Mouse (Mus musculus): ENCODE measurements around the gene Cln3.

The Cln3 gene

GRCm38 (mm10) chr7:126585717-126586116, at the start of gene Cln3:
Gene Cln3 (minus strand): TSS chr7:126585817.
- no peak for TF ChIP-seq GATA4 (IDR thresholded peaks at IDR 0.05; ENCODE audit: insufficient replicate concordance, low read length)

- no peak for TF ChIP-seq GATA4 (IDR thresholded peaks at IDR 0.05; ENCODE audit: insufficient replicate concordance, low read length)
Measured at GRCm38 (mm10) chr7:126635375-126635774, 49.8 kb upstream of the Cln3 start.

GRCm38 (mm10) chr7:126632478-126632877, 46.9 kb upstream of the Cln3 start:
- TF ChIP-seq GATA4 (IDR thresholded peaks at IDR 0.05; ENCODE audit: insufficient replicate concordance, low read length) = no peak

- TF ChIP-seq GATA4 (IDR thresholded peaks at IDR 0.05; ENCODE audit: insufficient replicate concordance, low read length) = no peak
Measured at GRCm38 (mm10) chr7:126630824-126631518, 45.4 kb upstream of the Cln3 start, which contains the start of gene Nupr1. Gene Nupr1 (minus strand): TSS chr7:126630861.

GRCm38 (mm10) chr7:126629915-126630314, 44.3 kb upstream of the Cln3 start:
- no peak for TF ChIP-seq GATA4 (IDR thresholded peaks at IDR 0.05; ENCODE audit: insufficient replicate concordance, low read length)

- TF ChIP-seq GATA4 (IDR thresholded peaks at IDR 0.05; ENCODE audit: insufficient replicate concordance, low read length) = no peak
Measured at GRCm38 (mm10) chr7:126628111-126628510, 42.5 kb upstream of the Cln3 start.

- TF ChIP-seq GATA4 (IDR thresholded peaks at IDR 0.05; ENCODE audit: insufficient replicate concordance, low read length) = no peak
Measured at GRCm38 (mm10) chr7:126625807-126626600, 40.4 kb upstream of the Cln3 start.

- TF ChIP-seq GATA4 (IDR thresholded peaks at IDR 0.05; ENCODE audit: insufficient replicate concordance, low read length) = no peak
Measured at GRCm38 (mm10) chr7:126625369-126625768, 39.8 kb upstream of the Cln3 start.

- TF ChIP-seq GATA4 (IDR thresholded peaks at IDR 0.05; ENCODE audit: insufficient replicate concordance, low read length) = no peak
Measured at GRCm38 (mm10) chr7:126624774-126625173, 39.2 kb upstream of the Cln3 start.

- TF ChIP-seq GATA4 (IDR thresholded peaks at IDR 0.05; ENCODE audit: insufficient replicate concordance, low read length) = no peak
Measured at GRCm38 (mm10) chr7:126623381-126623780, 37.8 kb upstream of the Cln3 start.

- TF ChIP-seq GATA4 (IDR thresholded peaks at IDR 0.05; ENCODE audit: insufficient replicate concordance, low read length) = no peak
Measured at GRCm38 (mm10) chr7:126621452-126622359, 36.1 kb upstream of the Cln3 start.

GRCm38 (mm10) chr7:126619559-126620275, 34.1 kb upstream of the Cln3 start:
- no peak for TF ChIP-seq GATA4 (IDR thresholded peaks at IDR 0.05; ENCODE audit: insufficient replicate concordance, low read length)

GRCm38 (mm10) chr7:126616707-126617106, 31.1 kb upstream of the Cln3 start:
- TF ChIP-seq GATA4 (IDR thresholded peaks at IDR 0.05; ENCODE audit: insufficient replicate concordance, low read length) = no peak

- TF ChIP-seq GATA4 (IDR thresholded peaks at IDR 0.05; ENCODE audit: insufficient replicate concordance, low read length) = no peak
Measured at GRCm38 (mm10) chr7:126612736-126613135, 27.1 kb upstream of the Cln3 start.

- TF ChIP-seq GATA4 (IDR thresholded peaks at IDR 0.05; ENCODE audit: insufficient replicate concordance, low read length) = no peak
Measured at GRCm38 (mm10) chr7:126607796-126608195, 22.2 kb upstream of the Cln3 start.

Measured in liver, adult (tissue).